Mouse (Mus musculus) midbrain, embryonic 11.5 days (tissue): Measurements from ENCODE around the gene Fastkd5. TPM values are rescaled to one million over a fixed set of nuclear protein-coding genes. Genes with fewer than 3 reads are reported as not detected.

Experiments
- ATAC-seq: fragments of 200-750 bp; cut with Nextera tagmentation; 2 replicates; pipeline ENCODE4 v1.8.0; 2017; ENCODE audit warnings: moderate TSS enrichment, moderate library complexity; ENCODE audit not compliant: low FRiP score
- DNase-seq: peaks from one replicate; pipeline ENCODE4 v3.0.0; 2015; ENCODE audit warnings: low spot score; ENCODE audit errors: missing footprints
- H3K27ac ChIP-seq: fragments of 300-500 bp; sonication (generic); 2 replicates; pipeline ENCODE4 v1.5.1; 2014; ENCODE audit warnings: low read depth, low read length
- H3K27me3 ChIP-seq: fragments of 300-500 bp; sonication (generic); 2 replicates; pipeline ENCODE4 v1.6.1; 2014; ENCODE audit warnings: mild to moderate bottlenecking, low read length, moderate library complexity, mixed read lengths; ENCODE audit not compliant: control insufficient read depth, insufficient read depth
- H3K36me3 ChIP-seq: fragments of 300-500 bp; sonication (generic); 2 replicates; pipeline ENCODE4 v1.6.1; 2014; ENCODE audit warnings: mild to moderate bottlenecking, low read length, moderate library complexity, mixed read lengths; ENCODE audit not compliant: control insufficient read depth, insufficient read depth
- H3K4me1 ChIP-seq: fragments of 300-500 bp; sonication (generic); 2 replicates; pipeline ENCODE4 v1.6.1; 2014; ENCODE audit warnings: low read length; ENCODE audit not compliant: control insufficient read depth, insufficient read depth
- H3K4me2 ChIP-seq: fragments of 300-500 bp; sonication (generic); 2 replicates; pipeline ENCODE4 v1.6.1; 2014; ENCODE audit warnings: mild to moderate bottlenecking, moderate library complexity
- H3K4me3 ChIP-seq: fragments of 300-500 bp; sonication (generic); 2 replicates; pipeline ENCODE4 v1.5.1; 2014; ENCODE audit warnings: low read depth, low read length
- H3K9ac ChIP-seq: fragments of 300-500 bp; sonication (generic); 2 replicates; pipeline ENCODE4 v1.6.1; 2014; ENCODE audit warnings: low read length
- H3K9me3 ChIP-seq: fragments of 300-500 bp; sonication (generic); 2 replicates; pipeline ENCODE4 v1.6.1; 2016; ENCODE audit warnings: low read length; ENCODE audit not compliant: control insufficient read depth
- WGBS: fragments of 180-500 bp; shearing (Covaris S2); extraction: QIAGEN DNeasy Blood & Tissue Kit; methylation state at CpG from one replicate; pipeline ENCODE4 v1.1.7; 2014; 5-methylcytosine and 5-hydroxymethylcytosine counted together
- polyA plus RNA-seq: library from polyadenylated mRNA; unstranded; fragments of >200 nt; fragmentation: Nextera tagmentation; extraction: Ambion mirVana; gene quantifications from 2 replicates; pipeline ENCODE4 v1.2.1, GENCODE M21; 2014

Gene Fastkd5
- 19.7 and 23.3 TPM in 2 replicates for polyA plus RNA-seq

GRCm38 (mm10) chr2:130629839-130630203 is at the start of gene Fastkd5, which contains the start of gene Ubox5:
Gene Fastkd5 (minus strand): TSS chr2:130630027.
Gene Ubox5 (minus strand): TSS chr2:130630038.
- DNase-seq (peak; percentile 99), ATAC-seq (peak; percentile 86)
- peak within 1 kb of the TSS; percentile 94 for H3K9ac ChIP-seq
- peaks cover 2% of the 10 kb centered on the region; the same call in 1 of the 2 replicates for H3K36me3 ChIP-seq
- no peaks in the 10 kb centered on the region for H3K9me3 ChIP-seq
- H3K27me3 ChIP-seq: peaks cover 13% of the 10 kb centered on the region
- peak within 1 kb of the TSS; percentile 90 for H3K4me2 ChIP-seq
- peak within 1 kb of the TSS; percentile 97 for H3K4me3 ChIP-seq
- no peak within 1 kb of the TSS for H3K27ac ChIP-seq
- H3K4me1 ChIP-seq: peaks cover 27% of the 10 kb centered on the region
- WGBS: under 1% methylated on average over 25 of the region's 25 CpGs

- Histone ChIP-seq H3K27me3 (no peaks in the 10 kb centered on the region), H3K4me1 (no peaks in the 10 kb centered on the region), H3K9me3 (no peaks in the 10 kb centered on the region), H3K36me3 (peaks cover 33% of the 10 kb centered on the region), H3K9ac (no peak overlapping the region), H3K27ac (no peak overlapping the region), H3K4me3 (no peak overlapping the region), H3K4me2 (no peak overlapping the region)
- no peak for DNase-seq
- no peak for ATAC-seq
- 95% methylated on average over 12 of the region's 12 CpGs for WGBS
Observed at GRCm38 (mm10) chr2:130679154-130679553, 49.3 kb upstream of the Fastkd5 start.

- Histone ChIP-seq H3K36me3 (peaks cover 35% of the 10 kb centered on the region), H3K4me3 (no peak overlapping the region), H3K9ac (no peak overlapping the region), H3K27me3 (no peaks in the 10 kb centered on the region), H3K4me2 (no peak overlapping the region), H3K27ac (no peak overlapping the region), H3K9me3 (no peaks in the 10 kb centered on the region), H3K4me1 (no peaks in the 10 kb centered on the region)
- DNase-seq (no peak), ATAC-seq (no peak)
- WGBS: 94% methylated on average over 10 of the region's 10 CpGs
Observed at GRCm38 (mm10) chr2:130677211-130677610, 47.4 kb upstream of the Fastkd5 start.

- peaks cover 6% of the 10 kb centered on the region; the same call in 1 of the 2 replicates for H3K36me3 ChIP-seq
- DNase-seq (peak; percentile 95), ATAC-seq (peak; percentile 72)
- peak within 1 kb of the TSS; percentile 90 for H3K4me2 ChIP-seq
- H3K27ac ChIP-seq: peak within 1 kb of the TSS; percentile 75
- H3K9ac ChIP-seq: peak within 1 kb of the TSS; percentile 79
- peak within 1 kb of the TSS; percentile 68 for H3K4me3 ChIP-seq
- no peaks in the 10 kb centered on the region for H3K27me3 ChIP-seq
- H3K9me3 ChIP-seq: no peaks in the 10 kb centered on the region
- WGBS: under 1% methylated on average over 31 of the region's 31 CpGs
- H3K4me1 ChIP-seq: peaks cover 16% of the 10 kb centered on the region
Observed at GRCm38 (mm10) chr2:130667559-130667958, 37.7 kb upstream of the Fastkd5 start, which contains the start of gene Itpa. Gene Itpa (plus strand): TSS chr2:130667610.

- peak within 1 kb of the TSS; percentile 48 for H3K4me2 ChIP-seq
- WGBS: under 1% methylated on average over 40 of the region's 40 CpGs
- H3K27me3 ChIP-seq: no peaks in the 10 kb centered on the region
- ATAC-seq: peak; percentile 96
- peak within 1 kb of the TSS; percentile 60 for H3K4me3 ChIP-seq
- no peaks in the 10 kb centered on the region for H3K9me3 ChIP-seq
- peaks cover 17% of the 10 kb centered on the region for H3K4me1 ChIP-seq
- peak within 1 kb of the TSS; percentile 96 for H3K27ac ChIP-seq
- H3K9ac ChIP-seq: peak within 1 kb of the TSS; percentile 86
- H3K36me3 ChIP-seq: peaks cover 2% of the 10 kb centered on the region; the same call in 1 of the 2 replicates
- peak; percentile 99 for DNase-seq
Observed at GRCm38 (mm10) chr2:130664102-130664701, 34.4 kb upstream of the Fastkd5 start, which contains the start of gene Ddrgk1. Gene Ddrgk1 (minus strand): TSS chr2:130664659.

GRCm38 (mm10) chr2:130663342-130663741 is 33.5 kb upstream of the Fastkd5 start:
- H3K27ac ChIP-seq: no peak overlapping the region

GRCm38 (mm10) chr2:130658530-130658929 is 28.7 kb upstream of the Fastkd5 start:
- Histone ChIP-seq H3K4me3 (no peak overlapping the region), H3K36me3 (peaks cover 12% of the 10 kb centered on the region; the same call in 1 of the 2 replicates), H3K4me1 (peaks cover 6% of the 10 kb centered on the region), H3K27me3 (no peaks in the 10 kb centered on the region), H3K27ac (no peak overlapping the region), H3K9ac (no peak overlapping the region), H3K9me3 (no peaks in the 10 kb centered on the region), H3K4me2 (no peak overlapping the region)
- DNase-seq (no peak), ATAC-seq (no peak)
- 95% methylated on average over 10 of the region's 10 CpGs for WGBS

More at GRCm38 (mm10) chr2:130663342-130663741, 33.5 kb upstream of the Fastkd5 start:
- peak overlapping the region; percentile 48 for H3K4me2 ChIP-seq
- peak overlapping the region; percentile 86 for H3K9ac ChIP-seq
- peaks cover 15% of the 10 kb centered on the region for H3K4me1 ChIP-seq
- H3K4me3 ChIP-seq: no peak overlapping the region
- H3K36me3 ChIP-seq: peaks cover 4% of the 10 kb centered on the region; the same call in 1 of the 2 replicates
- no peaks in the 10 kb centered on the region for H3K27me3 ChIP-seq
- no peaks in the 10 kb centered on the region for H3K9me3 ChIP-seq
- 89% methylated on average over 11 of the region's 11 CpGs for WGBS
- DNase-seq (peak; percentile 31), ATAC-seq (no peak)

- 81% methylated on average over 6 of the region's 6 CpGs for WGBS
- H3K36me3 ChIP-seq: peaks cover 12% of the 10 kb centered on the region; the same call in 1 of the 2 replicates
- ATAC-seq: no peak
Observed at GRCm38 (mm10) chr2:130657541-130657940, 27.7 kb upstream of the Fastkd5 start.

GRCm38 (mm10) chr2:130656536-130656935 is 26.7 kb upstream of the Fastkd5 start:
- Histone ChIP-seq H3K4me2 (no peak overlapping the region), H3K27ac (no peak overlapping the region), H3K9me3 (no peaks in the 10 kb centered on the region), H3K4me3 (no peak overlapping the region), H3K4me1 (no peaks in the 10 kb centered on the region), H3K36me3 (peaks cover 10% of the 10 kb centered on the region; the same call in 1 of the 2 replicates), H3K27me3 (no peaks in the 10 kb centered on the region), H3K9ac (no peak overlapping the region)
- DNase-seq (no peak), ATAC-seq (no peak)
- 93% methylated on average over 9 of the region's 9 CpGs for WGBS

More at GRCm38 (mm10) chr2:130657541-130657940, 27.7 kb upstream of the Fastkd5 start:
- Histone ChIP-seq H3K9ac (no peak overlapping the region), H3K4me2 (no peak overlapping the region), H3K27me3 (no peaks in the 10 kb centered on the region), H3K4me3 (no peak overlapping the region), H3K27ac (no peak overlapping the region), H3K4me1 (0 out of 2 replicates have a peak, but pooled peaks cover under 1% of the 10 kb centered on the region), H3K9me3 (no peaks in the 10 kb centered on the region)
- DNase-seq: peak; percentile 28
